Mouse (Mus musculus) erythroid progenitor cell, adult 5-6 weeks (primary cell): ENCODE measurements around the gene Atxn7l1. TPM values are rescaled to one million over a fixed set of nuclear protein-coding genes. Genes with fewer than 3 reads are reported as not detected.

ENCODE experiments used
- ATAC-seq: replicated peaks from 2 replicates; pipeline ENCODE4 v1.8.0; 2016; ENCODE audit warnings: moderate number of reproducible peaks, mild to moderate bottlenecking, moderate TSS enrichment, inconsistent platforms; ENCODE audit not compliant: poor library complexity, low FRiP score, severe bottlenecking
- total RNA-seq, 2 experiments: library from RNA; stranded (forward) in 1 of 2; stranded (reverse) in 1 of 2; fragments of 150-400 nt in 1 of 2; fragments of 186-747, 209-891 nt in 1 of 2; gene quantifications; 2 replicates each; pipeline versions ENCODE4 v1.2.3 to v1.2.4; 2015 to 2017; ENCODE audit warnings: low replicate concordance in 2 of 2

Gene Atxn7l1
- total RNA-seq, 2 experiments from 2014 or later: 76.5 to 127 TPM

DNA sequence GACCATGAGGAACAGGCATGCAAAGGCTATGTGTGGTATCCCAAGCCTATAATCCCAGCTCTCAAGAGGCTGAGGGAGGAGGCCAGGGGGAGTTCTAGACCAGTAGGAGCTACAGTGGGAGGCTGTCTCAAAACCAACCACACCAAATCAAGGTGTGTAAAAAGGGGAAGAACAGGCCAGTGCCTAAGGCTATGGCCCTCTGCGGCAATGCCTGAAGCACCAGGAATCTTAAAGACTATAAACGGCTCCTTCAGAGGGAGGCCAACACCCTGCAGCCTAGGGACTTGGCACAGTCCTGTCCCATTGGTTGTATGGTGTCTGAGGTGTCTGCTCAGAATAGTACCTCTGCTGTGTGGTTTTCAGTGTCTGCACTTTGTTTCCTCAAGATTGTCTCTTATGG, 107.8 kb downstream of the Atxn7l1 start:
- no peak for ATAC-seq

DNA sequence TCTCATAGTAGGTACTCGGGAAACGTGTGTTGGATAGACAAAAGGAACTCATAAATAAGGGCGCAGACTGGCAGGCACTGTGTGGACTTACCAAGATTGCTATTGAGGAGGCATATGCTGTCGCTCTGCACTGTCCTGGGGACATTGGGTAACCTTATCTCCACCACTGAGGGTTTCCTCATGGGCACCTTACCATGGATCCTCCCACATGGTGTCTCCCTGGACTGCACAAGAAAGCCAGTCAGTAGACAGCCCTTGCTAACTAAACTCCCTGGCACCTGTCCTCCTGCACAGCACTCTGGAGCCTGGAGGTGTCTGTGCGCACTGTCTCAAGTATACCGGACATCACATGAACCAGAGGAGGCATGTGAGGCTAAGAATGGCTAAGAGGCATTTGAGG, 108.9 kb downstream of the Atxn7l1 start:
- ATAC-seq: no peak

DNA sequence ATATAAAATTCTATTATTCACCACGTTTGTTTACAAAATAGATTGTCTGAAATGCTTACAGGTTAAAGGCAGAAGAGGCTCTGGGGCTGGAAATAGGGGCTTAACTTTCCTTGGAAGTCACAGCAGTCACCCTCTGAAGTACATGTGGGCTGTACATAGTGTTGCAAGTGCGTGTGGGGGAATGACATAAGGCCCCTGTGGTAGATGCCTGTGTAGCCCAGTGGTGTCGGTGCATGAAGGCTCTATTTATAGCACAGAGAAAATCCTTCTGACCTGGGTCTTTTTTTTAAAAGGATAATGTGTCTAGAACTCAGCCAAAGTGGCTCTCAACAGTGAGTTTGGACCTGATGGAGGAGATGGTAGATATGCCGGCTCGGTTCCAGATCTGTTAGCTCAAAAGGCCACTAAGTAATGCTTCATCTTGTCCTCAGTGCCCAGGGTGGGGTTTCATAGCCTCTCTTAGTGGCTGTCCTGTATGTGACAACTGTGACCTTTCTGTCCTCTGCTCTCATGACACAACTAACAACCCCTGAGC, 111.6 kb downstream of the Atxn7l1 start:
- no peak for ATAC-seq

DNA sequence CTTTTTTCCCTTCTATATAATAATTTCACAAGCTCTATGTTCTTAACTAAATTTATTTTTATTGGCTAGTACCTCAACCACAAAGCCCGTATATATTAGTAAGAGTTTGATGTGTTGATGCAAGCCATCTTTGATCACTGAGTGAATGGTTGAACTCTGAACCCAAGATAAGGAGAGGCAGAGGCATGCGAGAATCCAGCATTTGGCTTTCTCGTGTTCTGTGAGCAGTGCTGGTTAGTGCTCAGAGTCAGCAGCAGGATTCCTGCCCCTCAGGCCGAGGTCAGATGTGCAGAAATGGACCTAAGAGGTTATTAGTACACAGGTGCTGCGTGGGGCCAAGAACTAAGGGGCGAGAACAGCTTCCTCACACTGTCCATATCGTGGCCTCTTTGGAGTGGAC, 113.1 kb downstream of the Atxn7l1 start:
- ATAC-seq: no peak

DNA sequence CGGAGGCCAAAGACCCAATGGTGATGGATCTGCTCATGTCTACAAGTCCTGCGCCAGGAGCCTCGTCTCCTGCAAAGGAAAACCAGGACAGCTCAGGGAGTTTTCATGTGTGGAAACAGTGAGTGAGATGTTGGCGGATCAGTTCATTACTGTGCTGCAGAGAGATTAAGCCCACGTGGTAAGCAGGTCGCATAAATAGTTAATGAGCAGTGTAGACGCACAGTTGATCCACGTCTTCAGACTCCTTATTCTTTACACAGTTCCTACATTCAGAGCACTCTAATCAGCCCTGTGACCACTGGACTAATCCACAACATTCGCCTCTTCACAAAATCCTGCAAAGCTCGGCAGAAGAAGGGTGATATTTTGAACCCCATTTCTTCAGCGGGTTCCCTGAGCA, 118.4 kb downstream of the Atxn7l1 start:
- no peak for ATAC-seq

DNA sequence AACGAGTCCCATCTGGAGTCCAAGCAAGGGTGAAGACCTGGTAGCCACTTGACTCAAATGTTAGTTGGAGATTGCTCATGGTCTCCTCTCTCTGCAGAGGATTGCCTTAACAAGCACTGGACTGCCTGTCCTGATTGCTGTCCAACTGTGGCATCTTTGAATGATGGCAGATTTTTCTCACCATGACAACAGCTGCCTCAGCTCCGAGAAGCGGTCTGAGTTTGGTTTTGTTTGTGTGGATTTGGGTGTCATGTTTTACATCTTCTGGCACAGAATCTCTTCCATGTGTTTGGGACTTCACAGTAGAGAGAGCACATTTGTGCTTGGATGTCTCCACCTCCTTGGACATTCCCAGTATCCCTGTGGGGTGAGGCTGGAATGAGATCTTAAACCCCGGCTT, 120.5 kb downstream of the Atxn7l1 start:
- no peak for ATAC-seq

DNA sequence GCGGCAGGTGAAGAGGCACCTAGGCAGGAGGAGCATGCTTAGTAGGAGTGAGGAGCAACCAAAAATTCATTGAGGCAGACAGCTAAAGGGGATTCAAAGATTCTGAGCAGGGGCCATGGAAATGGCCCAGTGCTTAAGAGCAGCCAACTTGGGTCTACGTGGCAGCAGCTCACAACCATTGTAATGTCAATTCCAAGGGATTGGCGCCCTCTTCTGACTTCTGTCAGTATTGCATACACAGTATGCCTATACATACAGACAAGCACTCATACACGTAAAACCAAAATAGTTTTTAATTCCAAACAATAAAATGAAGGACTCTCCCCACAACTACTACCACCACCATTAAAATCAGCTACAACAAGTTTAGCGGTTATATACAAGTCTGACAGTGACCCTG, 122.2 kb downstream of the Atxn7l1 start:
- ATAC-seq: peak; percentile 75

DNA sequence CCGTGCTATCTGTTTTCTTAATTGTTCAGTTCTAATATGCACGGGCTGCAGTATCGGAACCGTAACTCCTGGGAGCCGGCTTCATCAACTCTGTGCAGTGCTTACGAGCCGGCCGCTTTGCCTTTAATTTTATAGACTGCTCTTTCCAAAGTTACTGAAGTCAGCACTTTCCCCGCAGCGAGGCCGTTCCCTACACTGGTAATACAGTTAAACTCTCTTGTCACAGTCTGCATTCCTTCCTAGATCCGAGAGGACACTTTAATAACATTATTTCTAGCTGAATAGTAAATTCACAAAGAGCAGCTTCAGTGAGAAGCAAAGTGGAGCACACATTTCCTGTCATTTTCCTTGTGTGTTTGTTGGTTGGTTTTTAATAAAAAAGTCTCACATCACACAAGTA, 124.4 kb downstream of the Atxn7l1 start:
- ATAC-seq: no peak

DNA sequence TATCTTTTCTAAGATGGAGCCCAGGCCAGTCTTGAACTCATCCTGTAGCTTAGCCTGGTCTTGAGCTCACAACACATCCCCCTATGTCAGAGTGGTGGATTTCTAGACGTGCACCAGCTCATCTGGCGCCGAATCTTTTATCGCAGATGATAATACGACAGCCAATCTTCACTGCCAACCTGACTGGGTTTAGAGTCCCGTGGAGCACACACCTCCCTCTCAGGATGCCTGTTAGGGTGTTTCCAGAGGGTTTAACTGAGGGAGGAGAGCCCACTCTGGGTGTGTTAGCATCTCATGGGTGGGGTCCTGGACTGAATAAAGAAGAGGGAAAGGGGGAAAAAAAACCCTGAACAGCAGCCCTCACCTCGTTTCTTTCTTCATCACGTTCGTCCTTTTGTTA, 124.9 kb downstream of the Atxn7l1 start:
- no peak for ATAC-seq

DNA sequence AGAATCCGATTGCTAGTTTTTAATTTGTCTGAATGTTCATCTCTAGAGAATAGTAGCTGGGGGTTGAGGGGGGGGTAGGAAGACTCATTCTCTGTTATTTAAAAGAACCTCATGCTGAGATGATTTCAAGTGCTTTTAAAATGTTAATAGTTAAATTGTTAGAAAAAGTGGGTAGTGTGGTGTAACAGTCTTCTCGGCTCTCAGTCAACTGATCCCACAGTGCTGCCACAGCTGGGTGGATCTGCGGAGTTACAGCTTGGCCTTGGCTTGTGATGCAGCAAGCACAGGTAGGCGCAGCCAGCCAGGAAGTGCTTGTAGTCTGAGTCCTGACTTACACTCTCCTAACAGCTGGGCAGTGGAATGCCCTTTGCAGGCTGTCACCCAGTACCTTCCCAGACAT, 125.7 kb downstream of the Atxn7l1 start:
- no peak for ATAC-seq

DNA sequence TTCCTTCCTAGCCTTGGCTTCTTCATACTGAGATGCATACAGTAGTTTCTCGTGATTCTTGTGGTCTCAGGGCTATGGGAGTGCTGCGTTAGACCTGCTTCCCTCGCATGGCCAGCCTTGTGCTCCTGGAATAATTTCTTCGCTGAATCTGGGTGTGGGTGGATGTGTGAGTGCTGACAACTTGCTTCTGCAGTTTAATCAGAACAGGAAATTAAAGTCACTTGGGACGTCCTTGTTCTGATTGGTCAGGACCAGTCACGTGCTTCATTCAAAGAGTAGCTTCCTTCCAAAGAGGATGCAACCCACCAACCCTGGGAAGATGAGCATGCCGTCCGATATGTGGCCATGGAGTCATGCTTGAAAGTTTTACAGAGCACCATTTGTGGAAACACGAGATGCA, 126.2 kb downstream of the Atxn7l1 start:
- ATAC-seq: no peak

DNA sequence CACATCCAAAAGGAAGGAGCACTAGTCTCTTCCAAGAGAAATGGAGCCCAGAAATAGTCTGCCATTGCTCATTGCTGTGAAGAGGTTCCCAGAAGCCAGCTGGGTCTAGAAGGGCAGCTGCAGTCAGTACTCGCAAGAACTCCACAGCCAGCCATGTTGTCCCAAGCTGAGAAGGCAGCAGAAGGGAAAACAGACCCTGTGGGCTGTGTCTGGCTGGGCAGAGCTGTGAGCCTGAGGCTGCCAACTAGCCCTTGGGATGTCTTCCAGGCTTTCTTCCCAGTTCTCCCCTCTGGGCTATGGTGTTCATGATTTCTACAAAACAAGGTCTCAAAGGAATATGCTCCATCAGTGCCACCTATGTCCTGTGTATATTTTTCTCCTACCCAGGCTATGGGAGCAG, 128.5 kb downstream of the Atxn7l1 start:
- ATAC-seq: no peak

DNA sequence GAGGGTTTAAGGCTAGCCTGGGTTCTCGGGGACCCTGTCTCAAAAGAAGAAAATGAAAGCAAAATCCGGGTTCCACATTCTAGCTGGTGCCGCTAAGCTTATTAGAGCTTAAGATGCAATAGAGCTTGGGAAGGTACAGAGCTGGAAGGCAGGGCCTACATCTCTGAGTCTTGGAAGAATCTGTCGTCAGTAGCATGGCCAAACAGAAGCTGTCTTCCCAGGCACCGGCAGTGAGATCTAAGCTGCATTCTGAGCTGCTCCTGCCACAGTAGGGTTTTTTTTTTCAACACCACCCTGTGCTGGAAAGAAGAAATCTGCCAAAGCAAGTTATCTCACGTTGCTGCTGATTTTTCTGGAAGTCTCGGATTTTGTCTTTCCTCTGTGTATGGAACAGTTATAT, 129.9 kb downstream of the Atxn7l1 start:
- ATAC-seq: no peak

DNA sequence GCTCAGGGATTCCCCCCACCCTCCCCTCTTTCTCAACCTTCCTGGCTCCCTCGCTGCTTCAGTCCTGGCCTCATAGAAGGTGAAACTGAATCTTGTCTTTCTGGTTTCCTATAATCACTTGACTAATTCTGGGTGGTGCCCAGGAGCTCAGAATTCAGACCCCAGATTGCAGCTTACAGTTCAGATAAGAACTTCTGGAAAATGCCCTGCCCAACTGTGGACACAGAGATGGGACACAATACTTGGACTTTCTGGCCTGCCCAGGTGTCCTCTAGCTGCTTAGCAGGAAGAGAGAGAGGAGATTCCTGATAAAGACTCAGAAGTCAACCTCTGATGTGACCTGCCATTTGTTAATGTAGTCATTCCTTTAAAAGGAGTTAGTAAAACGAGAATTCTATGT, 131.7 kb downstream of the Atxn7l1 start:
- no peak for ATAC-seq

DNA sequence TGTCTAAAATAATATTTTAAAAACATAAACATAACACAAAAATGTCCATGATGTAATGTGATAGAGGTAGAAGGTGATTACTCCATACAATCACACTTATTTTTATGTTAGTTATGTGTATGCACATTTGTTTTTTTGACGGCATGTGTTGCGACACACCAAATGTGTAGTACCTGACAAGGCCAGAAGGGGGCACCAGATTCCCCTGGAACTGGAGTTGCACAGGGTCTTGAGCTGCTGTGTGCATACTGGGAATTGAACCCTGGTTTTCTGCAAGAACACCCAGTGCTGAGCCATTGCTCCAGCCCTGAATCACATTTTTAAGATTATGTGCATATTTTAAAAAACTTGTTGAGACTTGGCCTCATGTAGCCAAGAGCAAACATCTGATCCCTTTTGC, 133.3 kb downstream of the Atxn7l1 start:
- ATAC-seq: peak; percentile 73

DNA sequence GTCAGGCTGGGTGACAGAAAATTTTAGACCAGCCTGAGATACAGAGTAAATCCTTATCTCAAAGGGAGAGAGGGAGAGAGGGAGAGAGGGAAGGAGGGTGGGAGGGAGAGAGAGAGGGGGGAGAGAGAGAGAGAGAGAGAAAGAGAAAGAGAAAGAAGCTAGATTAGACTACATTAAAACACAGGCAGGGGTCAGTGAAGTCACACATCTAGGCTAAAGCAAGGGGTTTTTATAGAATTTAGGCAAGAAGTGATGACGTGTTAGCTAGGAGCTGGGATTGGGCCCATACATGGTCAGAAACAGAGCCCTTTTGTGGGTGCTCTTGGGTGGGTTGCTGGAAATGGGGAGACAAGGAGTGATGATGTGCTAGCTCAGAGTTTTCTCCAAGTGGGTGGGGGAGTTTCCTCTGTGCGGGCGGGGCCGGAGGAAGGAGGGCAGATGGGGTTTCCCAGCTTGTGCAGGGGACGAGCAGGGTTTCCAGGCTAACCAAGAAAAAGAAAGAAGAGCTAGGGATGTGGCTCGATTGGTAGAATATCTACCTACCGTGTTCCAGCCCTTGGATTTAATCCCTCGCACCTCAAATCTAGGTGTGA, 136.9 kb downstream of the Atxn7l1 start:
- no peak for ATAC-seq

DNA sequence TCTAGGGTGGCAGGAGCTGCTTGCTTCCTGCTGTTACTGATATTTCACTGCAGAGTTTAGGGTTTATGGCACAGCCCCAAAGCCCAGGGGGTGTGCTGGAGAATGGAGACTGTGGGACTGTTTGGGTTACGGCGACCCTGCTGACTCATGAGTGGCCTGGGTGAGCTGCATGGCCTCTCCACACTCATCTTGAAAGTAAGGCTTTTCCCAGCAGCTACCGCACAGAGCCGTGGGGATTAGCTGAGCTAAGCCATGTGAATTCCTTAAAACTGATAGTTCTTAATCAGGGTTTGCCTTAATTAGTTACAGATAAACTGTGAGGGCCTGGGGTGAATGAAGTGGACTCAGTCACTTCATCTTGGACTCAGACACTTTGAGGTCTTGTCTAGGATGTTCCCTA, 137.9 kb downstream of the Atxn7l1 start:
- ATAC-seq: no peak

DNA sequence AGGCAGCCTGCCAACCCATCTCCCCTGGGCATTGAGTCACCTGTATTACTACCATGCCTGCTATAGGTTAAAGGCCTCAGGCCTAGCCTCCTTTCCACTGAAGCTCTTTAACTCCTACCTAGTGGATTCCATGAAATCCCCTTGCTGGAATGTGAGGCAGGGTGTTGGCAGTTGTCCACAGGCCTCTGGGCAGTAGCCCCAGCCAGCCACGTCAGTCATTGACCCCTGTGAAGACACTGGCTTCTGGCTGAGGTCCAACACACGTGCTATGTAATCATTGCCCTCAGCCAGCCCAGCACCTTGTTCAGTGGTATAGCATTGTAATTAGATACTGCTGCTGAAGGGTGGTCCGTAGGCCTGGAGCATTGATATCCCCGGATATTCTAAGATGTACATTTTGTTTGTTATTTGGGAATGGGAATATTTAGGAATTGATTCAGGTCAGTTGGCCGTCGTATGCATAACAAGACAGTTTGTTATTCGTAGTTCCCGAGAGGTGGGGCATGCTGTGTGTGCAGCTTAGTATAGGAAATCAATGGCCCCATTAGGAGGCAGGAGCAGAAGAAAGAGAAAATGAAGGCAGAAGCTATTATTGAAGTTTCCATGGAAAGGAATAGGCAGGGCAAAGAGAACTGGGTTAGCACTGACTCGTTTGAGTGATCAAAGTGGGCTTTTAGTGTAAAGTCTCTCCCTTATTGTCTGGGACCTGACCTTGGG, 138.6 kb downstream of the Atxn7l1 start:
- ATAC-seq: no peak

DNA sequence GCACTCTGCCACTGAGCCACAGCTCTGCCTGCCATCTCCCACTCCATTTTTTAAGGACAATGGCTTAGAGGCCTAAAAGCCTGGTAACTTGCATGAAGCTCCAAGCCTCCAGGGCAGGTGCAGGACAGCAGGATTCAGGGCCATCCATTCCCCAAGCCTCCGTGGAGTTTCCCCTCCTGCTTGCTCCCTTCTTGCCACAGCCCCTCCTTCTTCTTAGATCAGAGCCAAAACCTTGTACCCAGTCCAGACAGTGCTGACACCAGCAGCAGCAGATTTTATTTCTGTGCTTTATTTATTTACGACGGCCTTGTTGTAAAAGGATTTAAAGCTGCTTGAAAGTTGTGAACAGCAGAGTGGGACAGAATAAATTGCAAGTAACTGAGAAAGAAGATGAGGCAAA, 140.2 kb downstream of the Atxn7l1 start:
- ATAC-seq: no peak

DNA sequence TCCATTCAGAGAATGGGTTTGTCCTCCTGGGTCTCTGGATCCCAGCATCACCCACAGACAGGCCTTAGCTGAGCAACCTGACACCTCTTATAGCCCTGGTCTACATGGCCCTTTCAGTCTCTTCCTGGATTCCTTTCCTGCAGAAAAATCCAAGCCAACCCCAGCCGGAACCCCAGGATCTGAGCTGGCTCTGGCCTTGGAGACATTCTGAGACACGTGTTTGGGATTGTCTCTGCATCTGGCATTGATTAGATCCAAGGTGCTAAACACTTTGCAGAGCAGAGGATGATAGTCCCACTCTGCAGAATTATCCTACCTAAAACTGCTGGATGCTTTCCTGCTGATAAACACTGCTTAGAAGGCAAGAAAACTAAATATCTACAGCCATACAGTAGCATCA, 141.3 kb downstream of the Atxn7l1 start:
- ATAC-seq: no peak

DNA sequence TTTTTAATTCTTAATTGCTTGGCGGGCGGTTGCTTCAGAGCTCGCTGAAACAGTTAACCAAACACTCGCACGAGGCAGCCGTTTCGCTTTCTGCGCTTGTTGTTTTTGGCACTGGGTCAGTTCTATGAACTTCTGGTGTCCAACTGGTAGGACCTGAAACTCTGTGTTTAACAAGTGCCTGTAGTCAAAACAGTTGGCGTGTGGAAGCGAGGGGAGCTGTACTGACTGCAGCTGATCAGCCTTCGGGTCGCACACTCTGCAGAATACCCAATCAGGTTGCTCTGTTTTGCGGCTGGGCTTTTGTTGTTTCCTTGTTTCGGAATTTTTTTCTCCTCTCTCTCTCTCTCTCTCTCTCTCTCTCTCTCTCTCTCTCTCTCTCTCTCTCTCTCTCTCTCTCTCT, 154.6 kb downstream of the Atxn7l1 start:
- ATAC-seq: 0 out of 2 replicates have a peak, but pooled peaks have one; percentile 28
